Mouse (Mus musculus): Measurements from ENCODE around the gene Tial1. TPM values are rescaled to one million over a fixed set of nuclear protein-coding genes. Genes with fewer than 3 reads are reported as not detected.
A peak's percentile ranks its signal among the peaks of the same experiment; 100 is the strongest.

The Tial1 gene
- 9.3 and 10.2 TPM in 2 replicates for polyA plus RNA-seq (2015; fragmentation: Nextera tagmentation; extraction: Ambion mirVana)

DNA sequence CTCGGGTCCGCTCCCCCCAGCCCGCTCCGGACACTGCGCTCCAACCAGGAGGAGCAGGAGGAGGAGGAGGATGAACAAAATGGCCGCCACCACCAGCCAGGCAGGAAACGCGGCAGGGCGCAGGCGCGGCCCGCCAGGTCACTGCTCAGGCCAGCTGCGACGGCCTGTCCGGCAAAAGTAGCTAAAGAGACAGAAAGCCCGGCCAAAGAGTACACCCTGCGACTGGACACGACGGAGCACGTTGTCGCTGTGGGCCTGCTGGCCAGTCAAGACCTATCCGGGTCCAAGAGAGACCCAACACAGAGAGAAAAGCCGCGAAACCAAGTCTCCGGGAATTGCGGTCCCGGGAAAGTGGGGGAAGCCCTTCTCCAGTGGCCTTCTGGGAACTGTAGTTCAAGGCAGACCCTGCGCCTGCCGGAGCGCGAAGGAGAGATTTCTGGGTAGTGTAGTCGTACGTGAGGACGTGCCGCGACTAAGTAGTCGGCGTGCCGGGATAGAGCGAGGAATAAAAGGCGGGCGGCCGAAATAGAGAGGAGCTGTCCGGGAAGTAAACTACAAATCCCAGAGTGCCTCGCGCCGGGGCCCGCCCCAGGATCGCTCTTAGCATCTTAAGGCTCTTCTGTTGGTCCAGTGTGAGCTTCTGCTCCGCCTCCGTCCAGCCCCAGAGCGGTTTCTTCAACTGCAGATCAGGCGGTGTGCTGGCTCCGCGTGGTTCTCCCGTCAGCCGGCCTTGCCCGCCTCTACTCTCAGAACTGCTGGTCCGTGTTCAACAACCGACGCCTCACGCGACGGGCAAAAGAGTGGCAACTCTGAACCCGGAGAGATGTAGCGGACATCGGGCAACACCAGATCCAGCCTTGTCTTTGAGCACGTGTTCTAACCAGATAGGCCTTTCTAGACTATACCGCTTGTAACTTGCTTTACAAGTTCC is at the start of gene Tial1:
TSS of gene Tial1 (minus strand) at position 433 of the 931 bp plus-strand sequence.
- Histone ChIP-seq H3K36me3 (replicated peaks) (no peaks in the 10 kb centered on the region), H3K4me3 (replicated peaks) (peak within 1 kb of the TSS; percentile 79), H3K9ac (peak within 1 kb of the TSS; percentile 89), H3K27me3 (no peaks in the 10 kb centered on the region), H3K4me1 (replicated peaks) (peaks cover 24% of the 10 kb centered on the region), H3K4me2 (peak within 1 kb of the TSS; percentile 96), H3K9me3 (replicated peaks) (no peaks in the 10 kb centered on the region), H3K27ac (replicated peaks) (peak within 1 kb of the TSS; percentile 93)
- peak; percentile 96 for ATAC-seq (ENCODE audit: insufficient read depth)
- under 1% methylated on average over 69 of the region's 69 CpGs for WGBS (ENCODE audit: insufficient replicate concordance)

DNA sequence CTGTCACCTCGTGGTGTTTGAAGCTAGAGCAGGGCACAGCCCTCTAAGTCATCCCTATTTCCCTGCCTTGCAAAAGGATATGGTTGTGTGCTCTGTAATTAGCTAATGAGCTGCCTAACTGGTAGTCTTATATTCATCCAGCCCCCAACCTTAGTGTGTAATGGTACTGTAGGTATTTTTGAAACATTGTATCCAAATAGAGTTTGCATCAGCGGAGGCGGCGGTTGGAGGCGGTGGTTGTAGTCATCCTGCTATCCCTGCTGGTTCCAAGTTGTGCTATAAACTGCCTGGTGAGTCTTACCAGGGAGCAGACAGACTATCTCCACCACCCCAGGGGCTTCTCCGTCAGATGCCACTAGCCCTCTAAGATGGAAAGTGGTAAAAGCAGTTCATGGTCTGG is 42.6 kb upstream of the Tial1 start:
- no peak overlapping the region for H3K27ac ChIP-seq (replicated peaks)
- no peak overlapping the region for H3K4me2 ChIP-seq
- no peaks in the 10 kb centered on the region for H3K27me3 ChIP-seq
- H3K9ac ChIP-seq: no peak overlapping the region
- no peak for ATAC-seq (ENCODE audit: insufficient read depth)
- H3K9me3 ChIP-seq (replicated peaks): no peaks in the 10 kb centered on the region
- 71% methylated on average over 6 of the region's 6 CpGs for WGBS (ENCODE audit: insufficient replicate concordance)
- no peak overlapping the region for H3K4me3 ChIP-seq (replicated peaks)
- H3K36me3 ChIP-seq (replicated peaks): no peaks in the 10 kb centered on the region
- H3K4me1 ChIP-seq (replicated peaks): no peaks in the 10 kb centered on the region

DNA sequence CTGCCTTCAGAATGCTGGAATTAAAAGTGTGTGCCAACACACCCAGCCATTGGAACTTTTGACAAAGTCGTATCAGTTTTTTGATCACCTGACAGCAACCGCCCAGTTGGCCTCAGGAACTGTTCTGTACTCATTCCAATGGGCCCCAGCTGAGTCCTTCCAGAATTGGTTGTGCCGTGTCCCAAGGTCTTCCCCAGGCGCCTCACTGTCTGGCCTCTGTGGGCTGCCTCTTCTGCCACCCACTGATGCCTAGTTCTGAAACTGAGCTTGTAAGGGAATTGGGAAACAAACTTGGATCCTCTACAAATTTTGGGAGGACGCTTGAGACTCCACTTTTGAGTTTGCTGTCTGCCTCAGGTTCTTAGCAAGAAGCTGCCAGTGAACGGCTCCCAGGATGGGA is 38.3 kb upstream of the Tial1 start:
- Histone ChIP-seq H3K4me1 (replicated peaks) (peaks cover 1% of the 10 kb centered on the region), H3K9ac (no peak overlapping the region), H3K27ac (replicated peaks) (no peak overlapping the region), H3K4me3 (replicated peaks) (no peak overlapping the region), H3K4me2 (no peak overlapping the region), H3K9me3 (replicated peaks) (no peaks in the 10 kb centered on the region), H3K36me3 (replicated peaks) (no peaks in the 10 kb centered on the region), H3K27me3 (no peaks in the 10 kb centered on the region)
- no peak for ATAC-seq (ENCODE audit: insufficient read depth)
- 66% methylated on average over 6 of the region's 6 CpGs for WGBS (ENCODE audit: insufficient replicate concordance)

GRCm38 (mm10) chr7:128494546-128494945 is 33.0 kb upstream of the Tial1 start:
- H3K4me1 ChIP-seq (replicated peaks): peaks cover 7% of the 10 kb centered on the region
- no peaks in the 10 kb centered on the region for H3K9me3 ChIP-seq (replicated peaks)
- H3K4me3 ChIP-seq (replicated peaks): no peak overlapping the region
- no peak overlapping the region for H3K4me2 ChIP-seq
- 55% methylated on average over 5 of the region's 5 CpGs for WGBS (ENCODE audit: insufficient replicate concordance)
- ATAC-seq (ENCODE audit: insufficient read depth): no peak
- H3K27me3 ChIP-seq: no peaks in the 10 kb centered on the region
- H3K27ac ChIP-seq (replicated peaks): no peak overlapping the region
- no peak overlapping the region for H3K9ac ChIP-seq
- no peaks in the 10 kb centered on the region for H3K36me3 ChIP-seq (replicated peaks)

GRCm38 (mm10) chr7:128488986-128489385 is 27.5 kb upstream of the Tial1 start:
- H3K27ac ChIP-seq (replicated peaks): no peak overlapping the region
- H3K4me3 ChIP-seq (replicated peaks): no peak overlapping the region
- no peaks in the 10 kb centered on the region for H3K36me3 ChIP-seq (replicated peaks)
- no peak for ATAC-seq (ENCODE audit: insufficient read depth)
- H3K9ac ChIP-seq: no peak overlapping the region
- WGBS (ENCODE audit: insufficient replicate concordance): 76% methylated on average over 3 of the region's 3 CpGs
- H3K4me2 ChIP-seq: no peak overlapping the region
- no peaks in the 10 kb centered on the region for H3K9me3 ChIP-seq (replicated peaks)
- H3K27me3 ChIP-seq: no peaks in the 10 kb centered on the region
- no peaks in the 10 kb centered on the region for H3K4me1 ChIP-seq (replicated peaks)

DNA sequence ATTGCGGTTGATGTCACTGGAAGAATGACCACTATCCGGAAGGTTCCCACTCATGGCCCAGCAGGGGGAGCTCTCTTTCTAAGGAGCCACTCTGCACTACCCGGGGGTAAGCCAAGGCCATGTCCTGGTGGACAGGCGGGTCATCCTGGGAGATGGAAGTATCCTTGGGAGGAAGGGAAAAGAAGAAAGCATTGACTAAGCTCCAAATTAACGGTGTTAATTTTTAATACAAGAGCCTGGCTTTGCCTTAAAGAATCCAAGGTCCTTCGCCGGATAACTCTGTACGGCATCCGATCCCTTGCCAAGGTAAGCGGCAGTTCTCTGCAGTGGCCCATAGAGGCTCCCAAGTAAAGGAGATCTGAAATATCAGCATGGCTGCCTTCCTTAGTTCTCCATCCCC is 12.8 kb upstream of the Tial1 start:
- no peaks in the 10 kb centered on the region for H3K4me1 ChIP-seq (replicated peaks)
- H3K27ac ChIP-seq (replicated peaks): no peak overlapping the region
- H3K36me3 ChIP-seq (replicated peaks): no peaks in the 10 kb centered on the region
- H3K9ac ChIP-seq: no peak overlapping the region
- ATAC-seq (ENCODE audit: insufficient read depth): no peak
- no peak overlapping the region for H3K4me2 ChIP-seq
- no peaks in the 10 kb centered on the region for H3K27me3 ChIP-seq
- WGBS (ENCODE audit: insufficient replicate concordance): 52% methylated on average over 10 of the region's 10 CpGs
- no peaks in the 10 kb centered on the region for H3K9me3 ChIP-seq (replicated peaks)
- H3K4me3 ChIP-seq (replicated peaks): no peak overlapping the region

- peak overlapping the region; percentile 89 for H3K9ac ChIP-seq
- peak overlapping the region; percentile 96 for H3K4me2 ChIP-seq
- no peaks in the 10 kb centered on the region for H3K9me3 ChIP-seq (replicated peaks)
- H3K27ac ChIP-seq (replicated peaks): peak overlapping the region; percentile 93; the same call in 1 of the 2 replicates
- ATAC-seq (ENCODE audit: insufficient read depth): no peak
- WGBS (ENCODE audit: insufficient replicate concordance): 49% methylated on average over 5 of the region's 5 CpGs
- no peaks in the 10 kb centered on the region for H3K36me3 ChIP-seq (replicated peaks)
- H3K4me3 ChIP-seq (replicated peaks): peak overlapping the region; percentile 79
- H3K4me1 ChIP-seq (replicated peaks): peaks cover 22% of the 10 kb centered on the region
- H3K27me3 ChIP-seq: no peaks in the 10 kb centered on the region
Measured at GRCm38 (mm10) chr7:128462406-128462805, 889 bp upstream of the Tial1 start.

GRCm38 (mm10) chr7:128460865-128461228 is 670 bp downstream of the Tial1 start:
- Histone ChIP-seq H3K4me3 (replicated peaks) (peak overlapping the region; percentile 79), H3K4me2 (peak overlapping the region; percentile 96), H3K36me3 (replicated peaks) (no peaks in the 10 kb centered on the region), H3K9ac (peak overlapping the region; percentile 89), H3K4me1 (replicated peaks) (peaks cover 24% of the 10 kb centered on the region), H3K9me3 (replicated peaks) (no peaks in the 10 kb centered on the region), H3K27ac (replicated peaks) (peak overlapping the region; percentile 93), H3K27me3 (no peaks in the 10 kb centered on the region)
- whole genome bisulfite sequencing (ENCODE audit: insufficient replicate concordance): under 1% methylated on average over 22 of the region's 23 CpGs
- peak; percentile 7 for ATAC-seq (ENCODE audit: insufficient read depth)

- no peaks in the 10 kb centered on the region for H3K9me3 ChIP-seq (replicated peaks)
- peak overlapping the region; percentile 93 for H3K27ac ChIP-seq (replicated peaks)
- under 1% methylated on average over 36 of the region's 36 CpGs for WGBS (ENCODE audit: insufficient replicate concordance)
- ATAC-seq (ENCODE audit: insufficient read depth): no peak
- peak overlapping the region; percentile 89 for H3K9ac ChIP-seq
- H3K4me2 ChIP-seq: peak overlapping the region; percentile 96
- H3K4me3 ChIP-seq (replicated peaks): peak overlapping the region; percentile 79
- no peaks in the 10 kb centered on the region for H3K36me3 ChIP-seq (replicated peaks)
- H3K27me3 ChIP-seq: no peaks in the 10 kb centered on the region
- peaks cover 24% of the 10 kb centered on the region for H3K4me1 ChIP-seq (replicated peaks)
Measured at GRCm38 (mm10) chr7:128460131-128460864, 1.2 kb downstream of the Tial1 start.

DNA sequence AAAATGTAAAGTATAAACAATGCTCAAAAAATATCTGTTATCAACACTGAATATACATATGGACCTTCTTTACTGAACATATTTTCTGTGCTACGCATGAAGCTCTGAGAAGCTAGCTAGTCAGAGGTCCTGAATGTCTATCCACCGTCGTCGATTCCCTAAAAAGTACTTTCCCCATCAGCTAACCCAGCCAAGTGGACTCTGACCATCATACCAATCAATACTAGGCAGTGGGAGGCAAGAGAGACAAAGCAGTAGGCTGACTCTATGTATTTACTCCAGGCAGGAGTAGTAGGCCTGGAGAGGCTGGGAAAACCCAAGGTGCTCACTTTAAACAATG is 1.8 kb downstream of the Tial1 start:
- peak overlapping the region; percentile 96 for H3K4me2 ChIP-seq
- peak overlapping the region; percentile 89 for H3K9ac ChIP-seq
- H3K4me1 ChIP-seq (replicated peaks): peaks cover 26% of the 10 kb centered on the region
- peak overlapping the region; percentile 79 for H3K4me3 ChIP-seq (replicated peaks)
- ATAC-seq (ENCODE audit: insufficient read depth): no peak
- H3K9me3 ChIP-seq (replicated peaks): no peaks in the 10 kb centered on the region
- 17% methylated on average over 4 of the region's 4 CpGs for WGBS (ENCODE audit: insufficient replicate concordance)
- H3K27me3 ChIP-seq: no peaks in the 10 kb centered on the region
- H3K36me3 ChIP-seq (replicated peaks): peaks cover 4% of the 10 kb centered on the region
- H3K27ac ChIP-seq (replicated peaks): peak overlapping the region; percentile 93

DNA sequence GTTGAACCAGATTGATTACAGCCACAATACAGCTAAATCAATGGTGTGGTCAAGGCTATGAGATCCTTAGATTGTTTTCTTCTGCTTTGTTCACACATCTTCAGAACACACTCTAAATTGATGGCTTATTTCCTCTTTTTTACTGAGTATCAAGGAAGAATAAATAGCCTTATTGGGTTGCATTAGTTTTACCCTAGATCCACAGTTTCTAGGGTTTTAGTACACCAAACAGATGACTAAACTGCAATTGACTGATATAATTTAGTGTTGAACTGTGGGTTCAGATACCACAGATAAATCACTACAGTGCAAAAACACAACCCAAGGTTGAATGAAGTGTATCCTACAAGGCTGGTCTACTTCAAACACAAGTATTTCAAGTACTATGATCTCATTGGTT is 3.5 kb downstream of the Tial1 start:
- no peak overlapping the region; the same call in 1 of the 2 replicates for H3K4me2 ChIP-seq
- peaks cover 20% of the 10 kb centered on the region for H3K36me3 ChIP-seq (replicated peaks)
- no peaks in the 10 kb centered on the region for H3K9me3 ChIP-seq (replicated peaks)
- H3K4me3 ChIP-seq (replicated peaks): no peak overlapping the region
- H3K27me3 ChIP-seq: no peaks in the 10 kb centered on the region
- no peak for ATAC-seq (ENCODE audit: insufficient read depth)
- H3K27ac ChIP-seq (replicated peaks): no peak overlapping the region
- no peak overlapping the region for H3K9ac ChIP-seq
- peaks cover 26% of the 10 kb centered on the region for H3K4me1 ChIP-seq (replicated peaks)

All from liver, embryonic 15.5 days (tissue).